Mouse (Mus musculus): Measurements from ENCODE around the gene Fam173a.

Fam173a gene

GRCm38 (mm10) chr17:25802825-25803517, 10.3 kb upstream of the Fam173a start:
- in situ Hi-C loops (cut with MboI, MseI): loop anchor here (5.0 kb wide), 1 partner anchor 36 kb away; no protein-coding TSS in a partner anchor

- in situ Hi-C loops (cut with MboI, MseI): loop anchor here (5.0 kb wide), 1 partner anchor 34 kb away; no protein-coding TSS in a partner anchor
Observed at GRCm38 (mm10) chr17:25801029-25801428, 8.3 kb upstream of the Fam173a start.

GRCm38 (mm10) chr17:25796951-25797369, 4.3 kb upstream of the Fam173a start, which contains the start of gene Metrn:
Gene Metrn, minus strand, starts transcription at chr17:25797136.
- in situ Hi-C loops (cut with MboI, MseI): loop anchor here in 1 of 2 experiments (5.0 kb wide), 1 partner anchor 65 kb away; no protein-coding TSS in a partner anchor

- in situ Hi-C loops (cut with MboI, MseI): loop anchor here in 1 of 2 experiments (5.0 kb wide), 1 partner anchor 64 kb away; no protein-coding TSS in a partner anchor
Observed at GRCm38 (mm10) chr17:25796211-25796771, 3.6 kb upstream of the Fam173a start.

- in situ Hi-C loops (cut with MboI, MseI): loop anchor here in 1 of 2 experiments (5.0 kb wide), 1 partner anchor 63 kb away; no protein-coding TSS in a partner anchor
Observed at GRCm38 (mm10) chr17:25795609-25796092, 3.0 kb upstream of the Fam173a start, which contains the start of gene AC134908.4. Gene AC134908.4, minus strand, starts transcription at chr17:25795659.

- in situ Hi-C loops (cut with MboI, MseI): loop anchor here in 1 of 2 experiments (5.0 kb wide), 1 partner anchor 63 kb away; no protein-coding TSS in a partner anchor
Observed at GRCm38 (mm10) chr17:25794998-25795397, 2.3 kb upstream of the Fam173a start.

GRCm38 (mm10) chr17:25794197-25794596, 1.5 kb upstream of the Fam173a start:
- in situ Hi-C loops (cut with MboI, MseI): no loop called here

- in situ Hi-C loops (cut with MboI, MseI): no loop called here
Observed at GRCm38 (mm10) chr17:25791843-25792527, 716 bp downstream of the Fam173a start.

GRCm38 (mm10) chr17:25791320-25791842, 1.3 kb downstream of the Fam173a start:
- in situ Hi-C loops (cut with MboI, MseI): no loop called here

- in situ Hi-C loops (cut with MboI, MseI): no loop called here
Observed at GRCm38 (mm10) chr17:25786781-25787504, 5.8 kb downstream of the Fam173a start.

- in situ Hi-C loops (cut with MboI, MseI): no loop called here
Observed at GRCm38 (mm10) chr17:25786280-25786679, 6.4 kb downstream of the Fam173a start, which contains the start of gene Ccdc78. Gene Ccdc78, plus strand, starts transcription at chr17:25786580.

GRCm38 (mm10) chr17:25785281-25785745, 7.4 kb downstream of the Fam173a start, which contains the start of gene Haghl:
Gene Haghl, minus strand, starts transcription at chr17:25785673.
- in situ Hi-C loops (cut with MboI, MseI): no loop called here

- in situ Hi-C loops (cut with MboI, MseI): no loop called here
Observed at GRCm38 (mm10) chr17:25783861-25784574, 8.7 kb downstream of the Fam173a start.

GRCm38 (mm10) chr17:25783086-25783485, 9.6 kb downstream of the Fam173a start:
- in situ Hi-C loops (cut with MboI, MseI): no loop called here

GRCm38 (mm10) chr17:25781339-25781738, 11.4 kb downstream of the Fam173a start:
- in situ Hi-C loops (cut with MboI, MseI): no loop called here

- in situ Hi-C loops (cut with MboI, MseI): no loop called here
Observed at GRCm38 (mm10) chr17:25777948-25778347, 14.8 kb downstream of the Fam173a start.

- in situ Hi-C loops (cut with MboI, MseI): no loop called here
Observed at GRCm38 (mm10) chr17:25775318-25776062, 17.2 kb downstream of the Fam173a start.

- in situ Hi-C loops (cut with MboI, MseI): no loop called here
Observed at GRCm38 (mm10) chr17:25773549-25774120, 19.1 kb downstream of the Fam173a start, which contains the start of gene Narfl. Gene Narfl, plus strand, starts transcription at chr17:25773776.

GRCm38 (mm10) chr17:25769331-25769730, 23.4 kb downstream of the Fam173a start:
- in situ Hi-C loops (cut with MboI, MseI): loop anchor here (5.0 kb wide), 1 partner anchor 33 kb away; no protein-coding TSS in a partner anchor
